Mouse (Mus musculus): ENCODE measurements around the gene Mthfd1.

GRCm38 (mm10) chr12:76281111-76281660 is 26.1 kb downstream of the Mthfd1 start:
- no peak for TF ChIP-seq POLR2A (IDR thresholded peaks at IDR 0.05; ENCODE audit: insufficient read depth, low read length)
- TF ChIP-seq CTCF (IDR thresholded peaks at IDR 0.05; ENCODE audit: low read depth, low read length) = no peak
- TF ChIP-seq EP300 (IDR thresholded peaks at IDR 0.05; ENCODE audit: insufficient read depth, low read depth, low read length) = no peak

All from ES-Bruce4 (cell line).